Mouse (Mus musculus): ENCODE data around the gene Gp1bb.

DNA sequence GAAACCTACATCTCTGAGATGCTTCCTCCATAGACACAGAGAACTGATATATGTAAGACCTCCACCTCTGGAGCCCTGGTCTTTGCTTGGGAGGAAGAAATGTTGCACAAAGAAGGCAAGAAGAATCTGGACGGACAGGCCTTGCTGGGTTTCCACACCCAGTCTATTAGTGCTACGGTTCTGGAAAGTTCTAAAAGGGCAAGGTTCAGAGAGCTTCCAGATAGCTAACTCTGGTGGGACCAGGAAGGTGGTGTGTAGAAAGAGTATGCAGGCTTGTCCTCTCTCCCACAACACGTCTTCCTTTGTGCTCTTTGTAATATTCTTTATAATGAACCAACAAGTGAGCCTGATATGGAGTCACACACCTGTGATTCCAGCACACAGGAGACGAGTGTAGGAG lies 36.4 kb upstream of the Gp1bb start:
- no peak for TF ChIP-seq GATA1 (IDR thresholded peaks at IDR 0.05; ENCODE audit: low read length)
- TF ChIP-seq TAL1 (IDR thresholded peaks at IDR 0.05; ENCODE audit: low read length) = no peak

Measured in erythroblast, embryonic 14.5 days (primary cell).